Mouse (Mus musculus): ENCODE results near the gene Tnfrsf8.
A peak's percentile ranks its signal among the peaks of the same experiment; 100 is the strongest.

Gene Tnfrsf8

DNA sequence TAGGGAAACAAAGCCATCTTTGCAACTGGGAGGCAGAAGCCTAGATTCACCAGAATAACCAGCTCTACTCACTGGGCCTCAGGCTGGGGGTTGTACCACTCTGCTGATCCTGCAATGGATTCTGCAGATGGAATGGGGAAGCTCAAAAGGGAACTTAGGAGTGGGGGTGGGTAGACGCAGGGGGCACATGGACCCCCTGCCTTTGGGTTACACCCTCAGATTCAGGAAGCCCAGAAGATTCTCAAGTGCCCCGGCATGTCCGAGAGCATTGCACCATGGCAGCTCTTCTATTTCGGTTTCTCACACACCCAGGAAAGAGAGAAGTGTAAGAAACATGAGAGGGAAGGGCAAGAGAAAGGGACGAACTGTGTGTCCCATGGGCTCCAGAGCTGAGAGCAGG, 44.8 kb downstream of the Tnfrsf8 start:
- no peak for DNase-seq (ENCODE audit: low read depth, low spot score)

GRCm38 (mm10) chr4:145267631-145268110, 47.3 kb downstream of the Tnfrsf8 start:
- peak; percentile 84 for DNase-seq (ENCODE audit: low read depth, low spot score)

DNA sequence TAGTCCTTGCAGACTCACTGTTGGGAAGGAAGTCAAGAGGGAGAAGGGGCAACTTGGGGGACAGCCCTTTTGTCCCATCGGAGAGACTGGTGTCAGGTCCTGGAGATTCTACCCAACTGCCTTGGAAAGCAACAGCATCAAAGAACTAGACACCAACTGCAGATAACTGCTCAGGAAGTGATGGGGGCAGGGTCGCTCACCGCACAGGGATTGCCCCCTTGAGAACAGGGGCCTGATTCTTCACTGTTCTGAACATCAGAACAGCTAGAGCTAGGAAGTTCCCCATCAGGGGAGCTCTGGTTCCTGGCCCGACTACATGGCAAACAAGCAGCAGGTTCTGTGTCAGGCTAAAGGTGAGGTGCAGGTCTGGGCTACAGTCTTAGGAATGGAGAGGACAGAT, 48.5 kb downstream of the Tnfrsf8 start:
- DNase-seq (ENCODE audit: low read depth, low spot score): no peak

DNA sequence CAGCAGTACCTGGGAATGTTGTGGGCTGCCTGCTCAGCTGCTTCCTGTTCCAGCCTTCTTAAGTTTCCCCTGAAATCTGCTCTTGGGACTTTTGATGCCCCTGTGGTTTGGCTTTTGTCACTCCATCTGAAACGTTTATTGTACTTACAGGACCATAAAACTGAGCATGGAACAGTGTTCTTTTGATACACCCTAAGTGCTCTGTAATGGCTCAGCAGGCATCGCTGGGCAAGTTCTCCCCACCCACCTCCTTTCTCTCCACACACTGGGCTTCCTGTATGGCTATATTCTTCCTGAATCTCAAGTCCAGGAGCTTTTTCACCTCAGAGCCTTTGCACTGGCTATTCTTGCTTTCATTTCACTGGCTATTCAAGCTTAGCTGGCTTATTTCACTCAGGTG, 50.2 kb downstream of the Tnfrsf8 start:
- no peak for DNase-seq (ENCODE audit: low read depth, low spot score)

DNA sequence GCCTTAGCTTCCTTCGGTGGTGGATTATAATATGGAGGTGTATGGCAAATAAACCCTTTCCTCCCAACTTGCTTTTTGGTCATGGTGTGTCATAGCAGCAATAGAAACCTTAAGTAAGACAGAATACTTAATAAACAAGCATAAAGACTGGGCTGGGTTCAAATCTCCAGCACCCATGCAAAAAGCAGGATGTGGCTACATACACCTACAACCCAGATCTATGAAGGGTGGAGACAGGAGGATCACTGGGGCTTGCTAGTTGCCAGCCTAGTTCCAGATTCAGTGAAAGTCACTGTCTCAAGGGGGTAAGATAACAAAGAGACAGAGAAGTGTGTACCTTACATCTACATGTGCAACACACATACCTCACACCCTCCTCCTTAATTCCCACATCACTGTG, 51.4 kb downstream of the Tnfrsf8 start:
- DNase-seq (ENCODE audit: low read depth, low spot score): no peak

DNA sequence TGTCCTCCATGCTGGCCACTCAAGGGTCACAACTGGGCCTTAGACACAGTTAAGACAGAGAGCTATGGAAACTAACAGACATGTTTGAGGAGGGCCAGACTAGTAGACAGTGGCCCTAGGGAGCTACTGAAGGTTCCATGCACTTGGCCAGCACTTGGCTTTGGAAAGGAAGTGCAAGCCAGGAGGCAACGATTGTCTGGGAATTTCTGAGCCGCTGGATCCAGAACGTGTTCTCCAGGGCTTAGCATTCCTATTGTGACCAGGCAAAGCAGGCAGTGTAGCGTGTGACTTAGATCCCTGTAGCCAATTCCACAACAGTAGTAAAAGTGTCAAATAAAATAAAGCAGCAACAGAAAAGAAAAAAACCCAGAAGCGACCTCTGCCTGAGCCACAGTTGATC, 54.2 kb downstream of the Tnfrsf8 start:
- no peak for DNase-seq (ENCODE audit: low read depth, low spot score)

DNA sequence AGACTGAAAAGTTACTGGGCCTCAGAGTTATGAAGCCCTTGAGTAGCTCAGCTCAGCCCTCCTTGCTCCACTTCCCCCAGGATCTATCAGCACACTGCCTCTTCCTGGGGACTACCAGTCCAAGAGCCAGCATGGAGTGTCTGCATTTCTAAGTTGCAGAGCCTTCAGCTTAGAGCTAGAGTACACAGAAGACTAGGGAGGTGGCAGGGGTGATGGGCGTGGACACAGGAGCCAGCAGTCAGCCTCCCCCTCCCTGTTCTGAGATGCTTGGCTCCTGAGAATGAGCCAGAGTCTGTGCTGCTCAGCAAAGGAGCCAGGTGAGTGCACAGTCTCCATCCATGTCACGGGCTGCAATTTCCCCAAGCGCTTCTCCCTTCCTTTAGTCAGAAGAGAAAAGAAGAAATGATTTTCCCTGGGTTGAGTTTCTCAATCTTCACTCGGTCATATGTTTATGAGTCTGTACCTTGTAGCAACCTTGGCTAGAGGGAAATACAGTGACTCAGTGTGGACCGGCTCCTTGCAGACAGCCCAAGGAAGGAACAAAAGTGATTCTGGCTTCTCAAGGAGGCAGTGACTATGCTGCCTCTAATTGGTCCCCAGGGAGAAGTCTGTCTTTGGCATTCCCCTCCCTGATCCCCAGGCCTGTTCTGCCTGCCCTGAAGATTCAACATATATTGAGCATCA, 57.1 kb downstream of the Tnfrsf8 start:
- peak; percentile 92 for DNase-seq (ENCODE audit: low read depth, low spot score)

DNA sequence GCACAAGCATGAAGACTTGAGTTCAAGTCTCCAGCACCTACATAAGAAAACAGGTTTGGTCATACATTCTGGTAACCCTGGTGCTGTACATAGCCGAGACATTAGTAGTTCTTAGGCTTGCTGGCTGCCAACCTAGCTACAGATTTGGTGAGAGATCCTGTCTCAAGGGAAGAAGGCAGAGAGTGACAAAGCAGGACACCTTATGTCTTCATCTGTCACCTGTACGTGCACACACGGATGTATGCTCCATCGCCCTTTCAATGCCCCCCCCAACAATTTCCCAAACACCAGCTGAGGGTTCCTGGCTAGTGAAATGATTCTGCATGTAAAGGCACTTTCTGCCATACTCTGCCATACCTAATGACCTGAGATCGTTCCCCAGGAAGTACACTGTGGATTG, 58.8 kb downstream of the Tnfrsf8 start:
- no peak for DNase-seq (ENCODE audit: low read depth, low spot score)

DNA sequence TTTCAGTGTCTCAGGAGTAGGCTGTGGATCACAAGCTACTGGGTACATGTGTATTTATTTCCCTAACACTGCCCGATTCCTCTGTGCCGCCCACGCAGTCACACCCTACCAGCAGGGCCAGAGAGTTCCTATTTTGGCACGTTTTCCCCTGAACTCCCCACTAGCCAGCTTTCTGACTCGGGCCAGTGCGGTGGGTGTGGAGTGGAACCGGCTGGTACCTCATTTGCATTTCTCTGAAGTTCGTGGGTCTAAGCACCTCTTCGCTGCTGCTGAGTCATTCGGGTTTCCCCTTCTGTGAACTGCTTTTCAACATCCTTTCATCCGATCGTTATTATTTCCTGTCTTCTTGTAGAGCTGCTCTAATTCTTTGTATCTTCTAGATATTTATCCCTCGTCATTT, 60.5 kb downstream of the Tnfrsf8 start:
- peak; percentile 82 for DNase-seq (ENCODE audit: low read depth, low spot score)

DNA sequence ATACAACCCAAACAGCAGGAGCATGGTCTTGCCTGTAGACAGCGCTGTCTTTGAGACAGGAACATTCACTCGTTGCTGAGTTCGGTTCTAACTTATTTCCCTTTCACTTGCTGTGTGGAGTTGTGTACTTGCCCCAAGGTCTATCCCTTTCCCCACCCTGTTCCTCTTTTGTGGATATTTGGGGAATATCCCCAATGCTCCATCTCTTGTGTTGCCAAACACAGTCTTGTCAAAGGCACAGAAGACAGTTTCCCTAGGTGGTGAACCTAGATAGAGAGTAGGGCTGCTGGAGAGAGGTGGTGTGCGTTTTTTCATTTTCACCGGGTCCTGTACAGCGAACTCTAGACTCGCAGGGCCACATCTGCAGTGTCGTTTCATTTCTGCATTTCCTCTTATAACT, 62.4 kb downstream of the Tnfrsf8 start:
- no peak for DNase-seq (ENCODE audit: low read depth, low spot score)

- no peak for DNase-seq (ENCODE audit: low read depth, low spot score)
Measured at GRCm38 (mm10) chr4:145251546-145251945, 63.4 kb downstream of the Tnfrsf8 start.

- DNase-seq (ENCODE audit: low read depth, low spot score): no peak
Measured at GRCm38 (mm10) chr4:145250002-145250401, 65.0 kb downstream of the Tnfrsf8 start.

- no peak for DNase-seq (ENCODE audit: low read depth, low spot score)
Measured at GRCm38 (mm10) chr4:145247556-145247955, 67.4 kb downstream of the Tnfrsf8 start.

GRCm38 (mm10) chr4:145246173-145247011, 68.6 kb downstream of the Tnfrsf8 start, which contains the start of gene Tnfrsf1b:
Gene Tnfrsf1b (minus strand): TSS chr4:145246870.
- DNase-seq (ENCODE audit: low read depth, low spot score): peak; percentile 67

- DNase-seq (ENCODE audit: low read depth, low spot score): no peak
Measured at GRCm38 (mm10) chr4:145245581-145245980, 69.4 kb downstream of the Tnfrsf8 start.

DNA sequence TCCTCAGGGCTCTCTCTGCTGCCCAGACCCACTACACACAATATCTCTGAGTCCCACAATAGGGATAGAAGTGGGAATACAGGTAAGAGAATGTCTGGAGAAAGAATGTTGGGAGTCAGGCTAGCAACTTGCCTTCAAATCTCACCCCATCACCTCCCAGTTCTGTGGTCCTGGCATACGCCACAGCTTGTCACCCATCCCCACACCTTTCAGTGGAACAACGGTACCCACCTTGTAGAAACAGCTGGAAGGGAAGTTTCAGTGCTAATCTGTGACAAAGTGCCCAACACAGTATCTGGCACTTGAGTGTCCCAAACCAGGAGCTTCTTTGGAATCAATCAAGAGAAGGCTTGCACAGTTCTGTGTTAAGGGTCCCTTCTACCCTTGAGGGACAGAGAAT, 70.3 kb downstream of the Tnfrsf8 start:
- DNase-seq (ENCODE audit: low read depth, low spot score): no peak

GRCm38 (mm10) chr4:145242719-145243350, 72.1 kb downstream of the Tnfrsf8 start:
- DNase-seq (ENCODE audit: low read depth, low spot score): no peak

DNA sequence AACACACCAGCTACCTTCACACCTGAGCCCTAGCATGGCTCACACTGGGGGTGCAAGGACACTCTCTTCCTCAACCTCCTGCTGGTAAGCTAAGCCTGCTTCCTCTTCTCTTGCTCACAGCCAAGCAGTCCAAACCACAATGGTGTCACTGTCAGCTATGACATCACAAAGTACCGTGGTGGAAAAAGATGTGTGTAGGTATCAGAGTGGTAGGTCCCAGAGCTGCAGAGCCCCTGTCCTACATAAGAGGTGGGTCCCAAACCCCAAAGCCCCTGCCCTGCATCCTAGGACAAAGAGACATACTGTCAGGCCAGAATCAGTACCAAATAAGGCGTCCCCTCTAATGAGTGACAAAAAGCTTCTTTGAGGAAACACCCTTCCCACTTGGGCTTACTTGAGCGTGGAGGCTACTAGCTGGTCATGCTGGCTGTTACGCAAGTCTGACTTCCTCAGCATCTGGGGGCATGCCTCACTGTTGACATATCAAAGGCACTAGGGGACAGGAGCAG, 74.2 kb downstream of the Tnfrsf8 start:
- peak; percentile 42 for DNase-seq (ENCODE audit: low read depth, low spot score)

DNA sequence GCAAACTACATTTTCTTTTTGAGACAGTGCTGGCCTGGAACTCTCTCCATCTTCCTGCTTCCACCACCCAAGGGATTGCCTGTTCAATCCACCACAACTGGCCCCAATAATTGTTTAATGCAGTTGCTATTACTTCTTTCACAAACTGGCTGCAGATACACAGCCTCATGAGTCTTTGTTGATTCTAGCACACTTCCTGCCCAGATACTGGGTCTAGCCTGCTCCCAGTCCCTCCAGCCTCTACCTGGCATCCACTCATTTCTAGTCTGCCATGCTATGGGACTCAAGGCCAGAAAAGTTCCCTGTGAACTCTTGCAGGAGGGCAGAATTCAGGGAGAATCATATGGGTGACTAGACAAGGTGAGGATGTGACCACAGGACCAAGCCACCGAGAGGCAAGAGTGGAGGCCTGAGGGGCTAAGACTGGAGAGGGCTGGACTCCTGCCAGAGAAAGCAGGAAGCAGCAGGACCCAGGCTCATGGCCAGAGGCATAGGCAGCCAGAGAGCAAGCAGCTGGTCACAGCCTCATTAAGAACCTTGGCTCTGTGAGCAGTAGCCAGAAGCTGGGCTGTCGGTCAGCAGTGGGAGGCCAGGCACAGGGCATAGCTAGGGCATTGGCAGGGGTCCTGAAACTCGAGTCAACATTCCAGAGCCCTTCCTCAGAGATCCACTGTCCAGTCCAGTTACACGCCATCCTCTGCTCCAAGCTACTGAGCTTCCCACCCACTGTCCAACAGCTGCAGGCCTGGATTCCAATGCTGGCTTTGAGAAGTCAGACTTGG, 75.7 kb downstream of the Tnfrsf8 start:
- peak; percentile 96 for DNase-seq (ENCODE audit: low read depth, low spot score)

DNA sequence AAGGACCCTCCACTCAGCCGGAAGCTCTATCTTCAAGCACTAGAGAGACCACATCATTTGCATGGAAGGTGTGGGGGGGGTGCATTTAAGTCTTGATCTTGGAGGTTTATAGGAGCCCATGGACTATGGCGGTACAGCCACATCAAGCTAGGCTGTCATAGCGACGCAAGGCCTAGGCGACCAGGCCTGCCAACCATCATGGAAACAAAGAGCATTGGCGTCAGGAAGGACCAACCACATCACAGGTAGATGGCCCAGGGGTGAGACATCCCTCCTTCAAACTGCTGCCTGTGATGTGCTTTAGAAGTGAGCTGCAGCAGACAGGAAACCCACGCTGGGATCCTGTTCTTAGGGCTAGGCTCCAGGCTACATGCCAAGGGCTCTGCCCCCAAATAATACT, 78.9 kb downstream of the Tnfrsf8 start:
- no peak for DNase-seq (ENCODE audit: low read depth, low spot score)

DNA sequence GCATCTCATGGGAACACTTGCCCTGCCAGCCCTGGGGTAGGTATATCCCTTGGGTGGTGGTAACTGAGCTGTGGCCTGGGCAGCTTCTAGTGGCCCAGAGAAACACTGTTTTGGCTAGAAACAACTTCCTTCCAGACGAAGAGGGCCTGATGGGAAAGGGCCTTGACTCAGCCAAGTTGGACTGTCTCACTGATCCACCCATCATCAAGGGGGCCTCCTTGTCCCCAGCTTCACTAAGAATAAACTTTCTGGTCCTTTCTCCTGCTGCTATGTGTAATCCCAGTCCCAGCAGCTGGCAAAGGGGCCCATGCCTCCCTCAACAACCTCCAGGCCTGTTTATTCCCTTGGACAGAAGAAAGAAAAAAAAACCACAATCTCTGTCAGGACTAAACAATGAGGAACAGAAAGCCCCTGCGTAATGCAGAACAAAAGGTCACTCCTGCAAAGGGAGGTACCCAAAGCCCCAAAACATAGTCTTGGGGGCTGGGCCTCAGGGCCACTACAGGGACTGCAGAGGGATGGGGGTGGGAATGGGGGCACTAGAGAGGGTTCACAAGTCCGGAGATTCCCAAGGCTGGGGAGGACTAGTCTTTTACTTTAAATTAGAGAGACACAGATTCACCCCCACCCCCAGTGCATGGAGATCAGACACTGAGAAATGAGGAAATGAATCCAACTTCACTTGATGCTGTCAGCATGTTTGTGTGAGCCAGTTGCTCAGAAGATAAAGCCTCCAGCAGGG, 81.3 kb downstream of the Tnfrsf8 start:
- peak; percentile 69 for DNase-seq (ENCODE audit: low read depth, low spot score)

Data from 3T3-L1 (cell line).